Mouse (Mus musculus) myocyte (in vitro differentiated cells): ENCODE measurements at regions not wholly inside any gene's neighbourhood (a gene's known extent, or its start where the extent isn't known, plus 50 kb on each side); places are given as distances from the start of the nearest gene placed in this dataset.

Source experiments
- CEBPB ChIP-seq: IDR thresholded peaks from 2 replicates; pipeline ENCODE4 v1.6.1; 2011; ENCODE audit warnings: mild to moderate bottlenecking, moderate library complexity; ENCODE audit not compliant: poor library complexity, insufficient read depth, severe bottlenecking
- E2F4 ChIP-seq: IDR thresholded peaks from one replicate; pipeline ENCODE4 v1.6.1; 2011; ENCODE audit warnings: mild to moderate bottlenecking, control low read depth, moderate library complexity; ENCODE audit not compliant: insufficient read depth
- MAX ChIP-seq: IDR thresholded peaks from one replicate; pipeline ENCODE4 v1.6.1; 2011; ENCODE audit warnings: low read depth, mild to moderate bottlenecking, control low read depth
- MYOD1 ChIP-seq, 3 experiments: IDR thresholded peaks; one replicate each; pipeline ENCODE4 v1.6.1; 2011; ENCODE audit warnings: control low read depth in 2 of 3, low read depth in 2 of 3, mild to moderate bottlenecking in 2 of 3, moderate library complexity in 1 of 3; ENCODE audit not compliant: insufficient read length in 2 of 3, control insufficient read depth in 1 of 3
- MYOG ChIP-seq, 3 experiments: IDR thresholded peaks; one replicate each; pipeline ENCODE4 v1.6.1; 2011; ENCODE audit warnings: control low read depth in 2 of 3, low read depth in 2 of 3, mild to moderate bottlenecking in 2 of 3; ENCODE audit not compliant: insufficient read length in 2 of 3, control insufficient read depth in 1 of 3, insufficient read depth in 1 of 3
- POLR2A ChIP-seq: IDR thresholded peaks from one replicate; pipeline ENCODE4 v1.6.1; 2011; ENCODE audit warnings: low read depth, mild to moderate bottlenecking, control low read depth, moderate library complexity; ENCODE audit not compliant: insufficient read length
- POLR2AphosphoS2 ChIP-seq: IDR thresholded peaks from one replicate; pipeline ENCODE4 v1.6.1; 2011; ENCODE audit warnings: low read depth, control low read depth; ENCODE audit not compliant: insufficient read length
- TCF12 ChIP-seq: IDR thresholded peaks from one replicate; pipeline ENCODE4 v1.6.1; 2011; ENCODE audit warnings: mild to moderate bottlenecking, control low read depth; ENCODE audit not compliant: poor library complexity, insufficient read depth, severe bottlenecking
- USF1 ChIP-seq: IDR thresholded peaks from one replicate; pipeline ENCODE4 v1.6.1; 2011; ENCODE audit warnings: low read depth, mild to moderate bottlenecking, control low read depth, moderate library complexity

GRCm38 (mm10) chr10:16053008-16053407, 1335.0 kb upstream of the Gje1 start:
- TF ChIP-seq POLR2A (no peak), USF1 (no peak), TCF12 (no peak), MYOG (IDR thresholded peaks at IDR 0.05; ENCODE audit: control insufficient read depth in 1 of 3, insufficient read depth in 1 of 3, insufficient read length in 2 of 3, low read depth in 2 of 3) (no peak), CEBPB (no peak), POLR2AphosphoS2 (no peak), E2F4 (no peak), MAX (no peak), MYOD1 (IDR thresholded peaks at IDR 0.05; ENCODE audit: control insufficient read depth in 1 of 3, insufficient read length in 2 of 3, low read depth in 2 of 3) (no peak)
